Mouse (Mus musculus) right cerebral cortex, adult 2 months (tissue): ENCODE data around the gene Akr1d1.

ENCODE experiments used
- DNase-seq, 2 experiments: peaks; one replicate each; pipeline ENCODE4 v3.0.0; 2021 to 2022; ENCODE audit warnings: low spot score in 2 of 2

Gene Akr1d1

GRCm38 (mm10) chr6:37529940-37530339 lies at the start of gene Akr1d1:
TSS of gene Akr1d1 (plus strand) at chr6:37530173.
- no peak for DNase-seq

GRCm38 (mm10) chr6:37481147-37481546 lies 48.8 kb upstream of the Akr1d1 start:
- no peak for DNase-seq

GRCm38 (mm10) chr6:37483262-37483661 lies 46.7 kb upstream of the Akr1d1 start:
- DNase-seq, result no peak

- no peak for DNase-seq
These were observed 45.3 kb upstream of the Akr1d1 start for GRCm38 (mm10) chr6:37484588-37485070.

GRCm38 (mm10) chr6:37486502-37486901 lies 43.5 kb upstream of the Akr1d1 start:
- no peak for DNase-seq

- no peak for DNase-seq
These were observed 37.7 kb upstream of the Akr1d1 start for GRCm38 (mm10) chr6:37492241-37492640.

- DNase-seq, result no peak
These were observed 35.0 kb upstream of the Akr1d1 start for GRCm38 (mm10) chr6:37494957-37495356.

- DNase-seq, result no peak
These were observed 33.1 kb upstream of the Akr1d1 start for GRCm38 (mm10) chr6:37496866-37497265.

- DNase-seq, result no peak
These were observed 24.4 kb upstream of the Akr1d1 start for GRCm38 (mm10) chr6:37505588-37505987.

GRCm38 (mm10) chr6:37506909-37507515 lies 23.0 kb upstream of the Akr1d1 start:
- no peak for DNase-seq

- no peak for DNase-seq
These were observed 19.2 kb upstream of the Akr1d1 start for GRCm38 (mm10) chr6:37510786-37511185.

GRCm38 (mm10) chr6:37520631-37521375 lies 9.2 kb upstream of the Akr1d1 start:
- no peak for DNase-seq

- DNase-seq, result no peak
These were observed 2.1 kb downstream of the Akr1d1 start for GRCm38 (mm10) chr6:37532036-37532435.

GRCm38 (mm10) chr6:37536831-37537230 lies 6.9 kb downstream of the Akr1d1 start:
- DNase-seq, result no peak

GRCm38 (mm10) chr6:37537801-37538200 lies 7.8 kb downstream of the Akr1d1 start:
- DNase-seq, result no peak

- no peak for DNase-seq
These were observed 8.8 kb downstream of the Akr1d1 start for GRCm38 (mm10) chr6:37538792-37539191.

GRCm38 (mm10) chr6:37539403-37539802 lies 9.4 kb downstream of the Akr1d1 start:
- no peak for DNase-seq

- no peak for DNase-seq
These were observed 10.1 kb downstream of the Akr1d1 start for GRCm38 (mm10) chr6:37540113-37540512.

- no peak for DNase-seq
These were observed 11.2 kb downstream of the Akr1d1 start for GRCm38 (mm10) chr6:37541171-37541570.

GRCm38 (mm10) chr6:37542145-37542544 lies 12.2 kb downstream of the Akr1d1 start:
- DNase-seq, result no peak

- peak in 1 of 2 experiments; percentile 16 for DNase-seq
These were observed 22.8 kb downstream of the Akr1d1 start for GRCm38 (mm10) chr6:37552760-37553159.

GRCm38 (mm10) chr6:37553926-37554325 lies 24.0 kb downstream of the Akr1d1 start:
- no peak for DNase-seq

GRCm38 (mm10) chr6:37554327-37554726 lies 24.4 kb downstream of the Akr1d1 start:
- DNase-seq, result peak; percentile 2 to 4
